Mouse (Mus musculus): ENCODE measurements at regions not wholly inside any gene's neighbourhood (a gene's known extent, or its start where the extent isn't known, plus 50 kb on each side); places are given as distances from the start of the nearest gene placed in this dataset.

GRCm38 (mm10) chr3:143954822-143955221 is 250.2 kb downstream of the Lmo4 start:
- TF ChIP-seq CTCF (IDR thresholded peaks at IDR 0.05; ENCODE audit: low read depth) (no peak), EP300 (IDR thresholded peaks at IDR 0.05; ENCODE audit: low read depth) (no peak)

Measured in heart, postnatal 0 days (tissue).